Mouse (Mus musculus) CH12.LX (cell line): ENCODE results near the gene Btbd1. TPM values are rescaled to one million over a fixed set of nuclear protein-coding genes. Genes with fewer than 3 reads are reported as not detected.

Source experiments
- DNase-seq: peaks from one replicate; pipeline ENCODE4 v3.0.0-alpha.2; 2013; ENCODE audit errors: extremely low read depth
- H3K27ac ChIP-seq: 2 replicates; pipeline ENCODE4 v1.5.1; 2012; ENCODE audit warnings: low read depth, mild to moderate bottlenecking, control low read depth, moderate library complexity; ENCODE audit not compliant: insufficient read depth
- H3K27me3 ChIP-seq: replicated peaks from 2 replicates; pipeline ENCODE3; 2012; ENCODE audit warnings: inconsistent platforms
- H3K36me3 ChIP-seq, 2 experiments: replicated peaks in 1 of 2; 2 replicates each; pipeline versions ENCODE3 to v1.6.1; 2012; ENCODE audit warnings: inconsistent platforms in 1 of 2, low read length in 1 of 2, mild to moderate bottlenecking in 1 of 2, mixed read lengths in 1 of 2, moderate library complexity in 1 of 2; ENCODE audit not compliant: control insufficient read depth in 1 of 2, insufficient read depth in 1 of 2
- H3K4me1 ChIP-seq, 2 experiments: 2 replicates each; pipeline ENCODE4 v1.6.1; 2012; ENCODE audit warnings: inconsistent platforms in 1 of 2, moderate library complexity in 1 of 2; ENCODE audit not compliant: insufficient read depth in 2 of 2, control insufficient read depth in 1 of 2
- H3K4me2 ChIP-seq: 2 replicates; pipeline ENCODE4 v1.6.1; 2012; ENCODE audit warnings: low read depth, mild to moderate bottlenecking, control low read depth; ENCODE audit not compliant: poor library complexity, insufficient read depth, severe bottlenecking
- H3K4me3 ChIP-seq, 3 experiments: fragments of 150-350 bp in 1 of 3; sonication (generic) in 1 of 3; replicated peaks in 1 of 3; 2 replicates each; pipeline versions ENCODE3 to v1.5.1; 2011 to 2012; ENCODE audit warnings: low read depth in 2 of 3, low read length in 2 of 3, mild to moderate bottlenecking in 2 of 3, moderate library complexity in 2 of 3, control low read depth in 1 of 3, improper control_type of control experiment in 1 of 3, inconsistent platforms in 1 of 3, mixed read lengths in 1 of 3; ENCODE audit not compliant: poor library complexity in 1 of 3
- H3K79me2 ChIP-seq: replicated peaks from 2 replicates; pipeline ENCODE4 v1.6.1; 2012; ENCODE audit warnings: mild to moderate bottlenecking, moderate library complexity; ENCODE audit not compliant: control insufficient read depth, poor library complexity, insufficient read depth, severe bottlenecking; ENCODE audit errors: extremely low read depth
- H3K9ac ChIP-seq: 2 replicates; pipeline ENCODE4 v1.6.1; 2012; ENCODE audit warnings: low read depth, mild to moderate bottlenecking, control low read depth, moderate library complexity; ENCODE audit not compliant: insufficient read depth
- H3K9me3 ChIP-seq: replicated peaks from 2 replicates; pipeline ENCODE3; 2012; ENCODE audit warnings: low read length, inconsistent platforms, mixed read lengths
- ELF1 ChIP-seq: IDR thresholded peaks from 2 replicates; pipeline ENCODE4 v1.6.1; 2014; ENCODE audit warnings: low read depth, mild to moderate bottlenecking, inconsistent platforms, low read length, improper control_type of control experiment
- EP300 ChIP-seq: IDR thresholded peaks from 2 replicates; pipeline ENCODE4 v1.6.1; 2011; ENCODE audit warnings: low read length, improper control_type of control experiment
- ETS1 ChIP-seq: conservative IDR thresholded peaks from 2 replicates; pipeline ENCODE4 v1.6.1; 2012; ENCODE audit warnings: low read depth, mild to moderate bottlenecking, inconsistent platforms, low read length, improper control_type of control experiment, moderate library complexity
- GABPA ChIP-seq: IDR thresholded peaks from 2 replicates; pipeline ENCODE4 v1.6.1; 2012; ENCODE audit warnings: low read depth, low read length, improper control_type of control experiment, inconsistent platforms; ENCODE audit not compliant: insufficient replicate concordance
- IRF4 ChIP-seq: IDR thresholded peaks from 2 replicates; pipeline ENCODE4 v1.6.1; 2014; ENCODE audit warnings: low read depth, mild to moderate bottlenecking, inconsistent platforms, low read length, improper control_type of control experiment
- MAFK ChIP-seq: IDR thresholded peaks from 2 replicates; pipeline ENCODE4 v1.6.1; 2011; ENCODE audit warnings: low read length, improper control_type of control experiment; ENCODE audit not compliant: insufficient replicate concordance
- MXI1 ChIP-seq: IDR thresholded peaks from 2 replicates; pipeline ENCODE4 v1.6.1; 2011; ENCODE audit warnings: mild to moderate bottlenecking, low read depth, low read length, improper control_type of control experiment
- MYC ChIP-seq: IDR thresholded peaks from 2 replicates; pipeline ENCODE4 v1.6.1; 2011; ENCODE audit warnings: low read depth, mild to moderate bottlenecking, improper control_type of control experiment, low read length
- POLR2A ChIP-seq: IDR thresholded peaks from 2 replicates; pipeline ENCODE4 v1.6.1; 2011; ENCODE audit warnings: low read depth, mild to moderate bottlenecking, improper control_type of control experiment, low read length
- POLR2AphosphoS2 ChIP-seq: IDR thresholded peaks from 2 replicates; pipeline ENCODE4 v1.6.1; 2011; ENCODE audit warnings: low read depth, low read length, improper control_type of control experiment
- RCOR1 ChIP-seq: conservative IDR thresholded peaks from 2 replicates; pipeline ENCODE4 v1.6.1; 2012; ENCODE audit warnings: low read depth, mild to moderate bottlenecking, inconsistent platforms, low read length, improper control_type of control experiment
- USF1 ChIP-seq: IDR thresholded peaks from 2 replicates; pipeline ENCODE4 v1.6.1; 2014; ENCODE audit warnings: low read depth, mild to moderate bottlenecking, inconsistent platforms, low read length, improper control_type of control experiment
- ZC3H11A ChIP-seq: IDR thresholded peaks from 2 replicates; pipeline ENCODE4 v1.6.1; 2012; ENCODE audit warnings: low read depth, mild to moderate bottlenecking, inconsistent platforms, low read length, improper control_type of control experiment
- dilution Hi-C: fragments of 300-500 bp; cut with MboI; formaldehyde crosslinking; loops from 2 replicates; pipeline ENCODE4 v1.14.3; 2020; ENCODE audit warnings: low sequenced_read_pairs; ENCODE audit not compliant: extremely low pct_unique_long_range_greater_than_20kb, extremely low pct_ligation_motif_present
- in situ Hi-C: fragments of 300-500 bp; cut with MboI; formaldehyde crosslinking; loops from 3 replicates; pipeline ENCODE4 v1.14.3; 2019; ENCODE audit warnings: low sequenced_read_pairs, low pct_ligation_motif_present, low pct_unique_long_range_greater_than_20kb, mixed read lengths
- polyA plus RNA-seq: library from polyadenylated mRNA; unstranded; fragments of >175 nt; gene quantifications from 2 replicates; pipeline ENCODE4 v1.2.1, GENCODE M21; 2012; ENCODE audit warnings: low read depth; ENCODE audit not compliant: insufficient read length
- total RNA-seq, 2 experiments: library from RNA; depleted of rRNA; stranded (reverse); fragments of 300-350 nt in 1 of 2; fragments of >200 nt in 1 of 2; gene quantifications; 2 replicates each; pipeline ENCODE4 v1.2.3; 2012 to 2014

The Btbd1 gene
- total and polyA plus RNA-seq, 3 experiments = 45.8 to 88.8 (median 67.1) TPM

GRCm38 (mm10) chr7:81862587-81863583, 33.7 kb upstream of the Btbd1 start:
- Histone ChIP-seq H3K27ac (no peak overlapping the region), H3K4me3 (no peak overlapping the region), H3K4me1 (peaks cover 18 to 57% of the 10 kb centered on the region in 2 experiments), H3K79me2 (no peaks in the 10 kb centered on the region), H3K27me3 (peaks cover 14% of the 10 kb centered on the region), H3K9ac (no peak overlapping the region), H3K36me3 (no peaks in the 10 kb centered on the region), H3K9me3 (no peaks in the 10 kb centered on the region), H3K4me2 (no peak overlapping the region)
- peak; percentile 60 for DNase-seq
- in situ Hi-C loops (no loop called here), dilution Hi-C loops (no loop called here)
- TF ChIP-seq ELF1 (peak; percentile 56), USF1 (no peak), POLR2A (0 out of 2 replicates have a peak, but pooled peaks have one; percentile 17)

DNA sequence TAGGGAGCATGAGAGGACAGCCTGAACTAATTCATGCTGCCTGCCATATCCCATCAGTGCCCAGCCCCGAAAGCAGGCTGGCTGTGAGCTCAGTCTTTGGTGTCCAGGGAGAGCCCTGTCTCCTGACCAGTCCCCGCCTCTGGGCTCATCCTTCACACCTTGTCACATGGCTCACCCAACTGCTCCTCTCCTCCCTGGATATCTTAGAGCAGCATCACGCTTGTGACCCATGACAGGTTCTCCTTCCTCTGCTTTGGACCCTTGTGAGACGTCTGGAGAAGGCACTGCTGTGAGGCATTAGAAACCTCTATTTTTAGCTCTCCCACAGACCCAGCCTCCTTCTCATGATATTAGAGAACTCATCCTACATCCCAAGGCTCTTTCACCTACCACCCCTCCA, 32.7 kb upstream of the Btbd1 start:
- Histone ChIP-seq H3K4me1 (peaks cover 18 to 56% of the 10 kb centered on the region in 2 experiments), H3K27me3 (peaks cover 14% of the 10 kb centered on the region), H3K9ac (no peak overlapping the region), H3K4me3 (no peak overlapping the region), H3K4me2 (no peak overlapping the region), H3K36me3 (no peaks in the 10 kb centered on the region)
- dilution Hi-C loops = no loop called here
- in situ Hi-C loops = no loop called here
- TF ChIP-seq MYC (no peak), ZC3H11A (no peak), POLR2AphosphoS2 (no peak), MAFK (no peak), GABPA (no peak), EP300 (no peak), RCOR1 (no peak), MXI1 (no peak)
- TF ChIP-seq, all 38 proteins: peak for 0
- no peaks in the 10 kb centered on the region for H3K9me3 ChIP-seq
- no peaks in the 10 kb centered on the region for H3K79me2 ChIP-seq
- H3K27ac ChIP-seq = no peak overlapping the region
- no peak for DNase-seq

- TF ChIP-seq IRF4 (no peak), ETS1 (no peak)
- dilution Hi-C loops (no loop called here), in situ Hi-C loops (no loop called here)
- no peaks in the 10 kb centered on the region for H3K36me3 ChIP-seq
- no peak overlapping the region for H3K4me3 ChIP-seq
- H3K4me1 ChIP-seq = peaks cover 19 to 57% of the 10 kb centered on the region in 2 experiments
- H3K27me3 ChIP-seq = peaks cover 14% of the 10 kb centered on the region
- no peak for DNase-seq
- H3K9ac ChIP-seq = no peak overlapping the region
- H3K27ac ChIP-seq = no peak overlapping the region
- no peaks in the 10 kb centered on the region for H3K79me2 ChIP-seq
- H3K4me2 ChIP-seq = no peak overlapping the region
- no peaks in the 10 kb centered on the region for H3K9me3 ChIP-seq
These were observed 32.2 kb upstream of the Btbd1 start for GRCm38 (mm10) chr7:81861461-81861860.
